Mouse (Mus musculus) stomach, postnatal 0 days (tissue): ENCODE results near the gene Ticam1.

Experiments
- CTCF ChIP-seq: IDR thresholded peaks from 2 replicates; pipeline ENCODE4 v1.5.1; 2016; ENCODE audit warnings: antibody characterized with exemption, low read depth, mild to moderate bottlenecking, moderate library complexity
- EP300 ChIP-seq: optimal IDR thresholded peaks from 2 replicates; pipeline ENCODE3; 2016; ENCODE audit warnings: antibody characterized with exemption

DNA sequence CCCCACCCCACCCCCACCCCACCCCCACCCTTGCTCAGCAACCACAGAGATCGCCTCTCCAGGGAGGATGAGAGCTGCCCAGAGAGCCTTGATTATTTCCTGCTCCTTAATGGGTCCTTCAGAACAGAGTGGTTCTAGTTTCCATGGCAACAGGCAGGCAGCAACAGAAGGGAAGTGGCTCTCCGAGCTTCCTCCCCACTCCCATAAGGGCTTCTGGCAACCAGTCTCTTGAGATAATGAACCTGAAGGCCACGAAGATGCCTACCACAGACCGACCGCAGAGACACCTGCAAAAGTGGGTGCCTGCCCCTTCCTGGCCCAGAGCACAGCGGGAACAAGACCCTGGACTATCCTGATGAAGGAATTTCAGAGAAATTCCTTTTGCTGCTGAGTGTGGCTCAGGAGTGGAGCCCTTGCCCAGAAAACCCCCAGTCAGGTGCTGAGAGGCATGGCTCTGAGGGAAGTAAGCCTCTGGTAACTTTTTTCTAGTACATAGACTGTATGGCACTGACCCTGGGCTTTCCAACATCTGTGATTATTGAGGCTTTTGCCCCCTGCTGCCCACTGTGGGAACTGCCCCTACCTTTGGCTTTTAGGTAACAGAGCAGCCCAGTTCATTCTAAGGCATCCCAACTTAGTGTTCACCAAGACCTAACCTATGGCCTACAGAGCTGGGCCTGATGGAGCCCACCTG lies 25.3 kb downstream of the Ticam1 start:
- TF ChIP-seq EP300 (no peak), CTCF (peak; percentile 80)
